15 mouse cellular contexts compared by ENCODE assay signal in genomic region chr4:150590621-150591282, GRCm38 (mm10).
DNase-seq lines count a peak whose midpoint lies in the region; TF ChIP-seq lines count a peak whose summit lies in the region.
"Had no signal": no experiment of that assay in that cellular context is flagged by ENCODE, and none has a peak within 500 bp of the region (broad histone marks: within the 10 kb centered on the region; RNA-seq: fewer than 3 reads in every experiment).

No protein-coding gene starts in this region.

- no peak overlapping the region for H3K4me3 ChIP-seq in ES-Bruce4 (ENCODE audit: low read depth, low read length)
- no peak overlapping the region for H3K4me3 ChIP-seq in brown adipose tissue, adult 24 weeks (ENCODE audit: insufficient read depth, low read depth, low read length)
- H3K4me3 ChIP-seq: heart, embryonic 10.5 days; hindbrain, embryonic 15.5 days; midbrain, embryonic 13.5 days had no signal

- no peak for TF ChIP-seq CTCF in ES-Bruce4 (IDR thresholded peaks at IDR 0.05; ENCODE audit: low read depth, low read length)

- no peaks in the 10 kb centered on the region for H3K36me3 ChIP-seq in ES-Bruce4 (ENCODE audit: control insufficient read depth, insufficient read depth, low read length, poor library complexity, severe bottlenecking)
- H3K36me3 ChIP-seq: heart, embryonic 10.5 days; hindbrain, embryonic 15.5 days; midbrain, embryonic 13.5 days had no signal

- peak; percentile 61 for DNase-seq in kidney, adult 11 months
- no peak for DNase-seq in kidney, adult 18-20 months
- peak; percentile 76 to 78 for DNase-seq in kidney, postnatal 36 days
- no peak for DNase-seq in T-cell, adult 2 months (ENCODE audit: low spot score)
- no peak for DNase-seq in ovary, postnatal 10 days (ENCODE audit: low spot score)
- no peak for DNase-seq in layer of hippocampus, adult 18-20 months (ENCODE audit: low spot score in 2 of 2)
- DNase-seq: adrenal gland, postnatal 25 days; cerebellum, adult 11-12 months; layer of hippocampus, postnatal 36 days; lung, adult 18-20 months had no signal

- no peaks in the 10 kb centered on the region for H3K27me3 ChIP-seq in ES-Bruce4 (ENCODE audit: control insufficient read depth, insufficient read depth, low read length, poor library complexity, severe bottlenecking)
- H3K27me3 ChIP-seq: hindbrain, embryonic 15.5 days; midbrain, embryonic 13.5 days had no signal

- H3K9me3 ChIP-seq in ES-Bruce4 (replicated peaks; ENCODE audit: control insufficient read depth, insufficient read depth, low read length, poor library complexity, severe bottlenecking) = no peaks in the 10 kb centered on the region
- H3K9me3 ChIP-seq: heart, embryonic 10.5 days; hindbrain, embryonic 15.5 days; midbrain, embryonic 13.5 days had no signal

- no peak overlapping the region for H3K9ac ChIP-seq in ES-Bruce4 (ENCODE audit: low read depth, poor library complexity, severe bottlenecking)
- H3K9ac ChIP-seq: hindbrain, embryonic 15.5 days; midbrain, embryonic 13.5 days had no signal

- H3K27ac ChIP-seq in ES-Bruce4 (ENCODE audit: insufficient read depth, low read length) = peak overlapping the region; percentile 50
- peak overlapping the region; percentile 0; the same call in 1 of the 2 replicates for H3K27ac ChIP-seq in brown adipose tissue, adult 24 weeks (replicated peaks; ENCODE audit: low read depth, low read length)
- H3K27ac ChIP-seq: heart, embryonic 10.5 days; hindbrain, embryonic 15.5 days had no signal

- no peak for TF ChIP-seq EP300 in ES-Bruce4 (IDR thresholded peaks at IDR 0.05; ENCODE audit: insufficient read depth, low read depth, low read length)

- no peak for TF ChIP-seq POLR2A in ES-Bruce4 (IDR thresholded peaks at IDR 0.05; ENCODE audit: insufficient read depth, low read length)

- peaks cover 3% of the 10 kb centered on the region for H3K4me1 ChIP-seq in ES-Bruce4 (ENCODE audit: control insufficient read depth, insufficient read depth, low read length)
- H3K4me1 ChIP-seq in brown adipose tissue, adult 24 weeks (ENCODE audit: control insufficient read depth, insufficient read depth, insufficient read length, low read length) = peaks cover 48% of the 10 kb centered on the region

Comparison
In these comparisons a context has a peak if more than half of its experiments do, and no peak if none do; other contexts are left out.
1. DNase-seq: peak in kidney, adult 11 months (single experiment) and kidney, postnatal 36 days (2 of 2); none in kidney, adult 18-20 months (single experiment), T-cell, adult 2 months (single experiment), ovary, postnatal 10 days (single experiment) and layer of hippocampus, adult 18-20 months (0 of 2).